Mouse (Mus musculus): Measurements from ENCODE around the gene Rps6kb2.

Gene Rps6kb2

DNA sequence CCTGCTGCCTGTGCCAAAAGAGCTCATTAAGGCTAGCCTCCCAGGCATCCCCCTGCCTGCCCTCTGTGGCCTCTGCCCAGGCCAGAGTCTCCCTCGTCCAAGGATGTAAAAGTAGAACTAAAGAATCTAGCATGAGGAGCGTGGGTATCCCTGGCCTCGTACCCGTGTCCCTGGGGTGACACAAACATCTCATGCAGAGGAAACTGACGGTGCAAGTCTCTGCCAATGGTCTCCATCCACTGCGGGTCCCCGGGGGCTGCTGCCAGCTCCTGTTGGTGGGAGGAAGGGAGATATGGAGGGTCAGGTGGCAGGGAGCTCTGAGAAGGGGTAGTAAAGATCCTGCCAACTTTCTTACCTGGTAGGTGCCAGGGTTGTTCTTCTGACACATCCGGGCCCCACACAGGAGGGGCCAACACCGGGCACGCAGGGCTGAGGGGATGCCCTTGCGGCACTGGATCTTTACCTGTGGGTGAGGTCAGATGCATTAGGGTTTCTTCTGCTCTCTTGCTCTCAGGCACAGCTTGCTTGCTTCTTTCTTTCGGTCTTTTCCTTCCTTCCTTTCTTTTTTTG lies 26.0 kb upstream of the Rps6kb2 start:
- no peak for DNase-seq (ENCODE audit: low read depth, low spot score)

DNA sequence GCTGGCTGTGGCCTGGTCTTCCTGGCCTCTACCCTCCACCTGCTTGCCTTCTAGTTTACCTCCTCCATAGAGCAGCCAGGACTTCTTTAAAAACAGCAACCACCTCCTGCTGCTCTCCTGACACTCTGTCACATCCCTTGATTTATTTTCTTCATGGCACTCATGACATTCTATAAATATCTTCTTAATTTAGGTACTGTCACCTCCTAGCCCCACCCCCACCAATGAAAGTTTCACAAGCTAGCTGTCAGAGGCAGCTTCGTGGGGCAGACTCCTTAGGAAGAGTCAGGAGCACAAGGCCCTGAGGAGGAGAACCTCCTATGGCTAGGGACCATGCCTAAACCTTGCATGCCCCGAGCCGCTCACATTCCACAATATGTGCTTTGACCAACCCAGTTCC lies 24.1 kb upstream of the Rps6kb2 start:
- DNase-seq (ENCODE audit: low read depth, low spot score): no peak

- no peak for DNase-seq (ENCODE audit: low read depth, low spot score)
These were observed 22.1 kb upstream of the Rps6kb2 start for GRCm38 (mm10) chr19:4184976-4185975.

DNA sequence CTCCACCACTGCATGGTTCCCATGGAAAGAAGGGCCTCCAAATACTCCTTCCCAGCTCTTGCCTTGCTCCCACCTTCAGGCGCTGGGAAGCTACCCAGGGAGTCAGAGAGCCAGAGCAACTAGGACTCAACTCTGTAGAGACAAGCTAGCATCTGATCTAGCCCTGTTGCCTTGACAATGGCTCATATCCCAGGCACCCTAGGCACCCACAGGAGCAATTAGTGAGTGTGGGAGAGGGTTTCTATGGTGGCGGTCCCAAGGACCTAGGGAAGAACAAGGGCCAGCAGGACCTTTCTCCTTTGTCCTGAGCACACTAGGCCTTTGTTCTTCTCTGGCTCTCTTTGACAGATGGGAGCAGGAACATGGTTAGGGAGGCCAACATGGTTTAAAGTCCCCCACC lies 20.5 kb upstream of the Rps6kb2 start:
- DNase-seq (ENCODE audit: low read depth, low spot score): no peak

- no peak for DNase-seq (ENCODE audit: low read depth, low spot score)
These were observed 18.7 kb upstream of the Rps6kb2 start for GRCm38 (mm10) chr19:4181892-4182291.

DNA sequence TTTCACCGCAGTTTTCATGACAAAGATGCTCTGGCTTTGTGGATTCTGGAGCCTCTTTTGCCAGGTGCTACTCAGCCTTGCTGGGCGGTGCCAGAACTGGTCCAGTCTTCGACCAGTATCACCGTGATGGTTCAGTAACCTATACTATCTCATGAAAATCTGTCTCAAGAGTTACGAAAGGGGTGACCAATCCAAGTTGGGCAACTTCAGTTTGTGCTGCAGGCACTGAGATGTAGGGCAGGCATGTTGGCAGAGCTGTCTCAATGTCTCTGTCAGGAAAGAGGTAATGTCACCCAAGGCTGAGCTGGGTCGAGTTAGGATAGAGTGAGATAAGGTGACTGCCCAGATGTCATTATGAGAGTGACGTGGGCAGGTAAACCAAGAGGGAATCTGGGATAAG lies 17.3 kb upstream of the Rps6kb2 start:
- DNase-seq (ENCODE audit: low read depth, low spot score): no peak

- no peak for DNase-seq (ENCODE audit: low read depth, low spot score)
These were observed 12.3 kb upstream of the Rps6kb2 start, which contains the start of gene Carns1 for GRCm38 (mm10) chr19:4175368-4175947. Carns1 (minus strand) TSS chr19:4175479.

GRCm38 (mm10) chr19:4172925-4173324 lies 9.8 kb upstream of the Rps6kb2 start:
- no peak for DNase-seq (ENCODE audit: low read depth, low spot score)

- DNase-seq (ENCODE audit: low read depth, low spot score): no peak
These were observed 8.5 kb upstream of the Rps6kb2 start for GRCm38 (mm10) chr19:4171393-4172290.

DNA sequence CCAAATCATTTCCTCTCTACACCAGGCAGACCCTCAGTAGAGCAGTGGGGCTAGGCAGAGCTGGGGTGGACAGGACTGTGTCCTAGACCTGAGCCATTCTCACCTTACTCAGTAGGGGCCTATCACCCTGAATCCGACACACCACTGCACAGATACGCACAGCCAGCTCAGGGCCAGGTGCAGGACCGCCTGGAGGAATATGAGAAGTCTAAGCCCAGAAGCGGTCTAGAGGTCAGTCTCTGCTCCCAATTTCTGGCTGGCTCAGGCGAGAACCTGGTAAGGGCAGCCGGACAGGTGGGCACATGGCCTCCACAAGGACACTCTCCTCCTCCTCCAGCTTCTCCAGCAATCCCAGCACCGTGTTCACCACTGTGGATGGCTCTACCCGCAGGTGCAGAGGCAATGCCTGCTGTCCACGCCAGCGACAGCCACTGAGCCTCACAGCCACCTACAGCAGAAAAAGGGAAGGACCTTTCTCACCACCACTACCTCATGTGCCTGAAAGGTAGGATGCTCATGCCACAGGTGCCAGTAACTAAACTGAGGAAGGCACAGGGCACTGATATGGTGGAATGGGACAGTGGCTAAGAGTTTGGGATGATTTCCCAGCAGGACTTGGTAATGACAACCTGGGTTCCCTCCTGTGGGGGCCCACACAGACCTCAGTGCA lies 7.7 kb upstream of the Rps6kb2 start:
- DNase-seq (ENCODE audit: low read depth, low spot score): no peak

GRCm38 (mm10) chr19:4169810-4170209 lies 6.7 kb upstream of the Rps6kb2 start:
- no peak for DNase-seq (ENCODE audit: low read depth, low spot score)

- DNase-seq (ENCODE audit: low read depth, low spot score): peak; percentile 97
These were observed 6.2 kb upstream of the Rps6kb2 start for GRCm38 (mm10) chr19:4169378-4169784.

DNA sequence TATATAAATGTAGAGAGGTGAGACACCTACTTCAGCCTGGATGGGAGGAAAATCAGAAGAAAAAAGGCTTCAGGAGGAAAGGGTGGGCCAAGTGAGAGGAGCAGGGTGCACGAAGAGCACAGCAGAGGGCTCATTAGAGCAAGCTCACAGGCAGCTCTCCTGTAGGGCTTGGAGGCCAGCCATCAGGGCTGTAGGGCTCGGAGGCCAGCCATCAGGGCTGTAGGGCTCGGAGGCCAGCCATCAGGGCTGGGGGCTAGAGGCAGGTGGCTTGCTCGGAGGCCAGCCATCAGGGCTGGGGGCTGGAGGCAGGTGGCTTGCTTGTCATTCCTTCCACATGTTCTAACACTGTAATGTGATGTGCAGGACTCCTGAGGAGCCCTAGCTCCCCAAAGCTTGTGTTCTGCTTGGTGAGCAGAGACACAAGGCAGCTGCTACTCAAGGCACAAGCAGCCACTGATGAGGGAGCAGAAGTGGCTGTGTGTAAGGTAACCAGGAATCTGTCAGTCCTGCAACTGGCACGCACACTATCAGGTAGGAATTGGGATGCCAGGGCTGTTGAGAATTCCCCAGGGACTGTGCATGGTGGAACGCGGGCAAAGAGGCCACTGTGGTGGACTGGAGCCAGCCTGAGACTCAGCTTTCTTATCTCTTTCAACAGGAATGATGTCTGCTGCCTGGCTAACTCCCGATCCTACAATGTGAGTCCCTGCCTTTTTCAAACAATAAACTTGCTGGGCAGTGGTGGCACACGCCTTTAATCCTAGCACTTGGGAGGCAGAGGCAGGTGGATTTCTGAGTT lies 3.7 kb upstream of the Rps6kb2 start:
- DNase-seq (ENCODE audit: low read depth, low spot score): no peak

DNA sequence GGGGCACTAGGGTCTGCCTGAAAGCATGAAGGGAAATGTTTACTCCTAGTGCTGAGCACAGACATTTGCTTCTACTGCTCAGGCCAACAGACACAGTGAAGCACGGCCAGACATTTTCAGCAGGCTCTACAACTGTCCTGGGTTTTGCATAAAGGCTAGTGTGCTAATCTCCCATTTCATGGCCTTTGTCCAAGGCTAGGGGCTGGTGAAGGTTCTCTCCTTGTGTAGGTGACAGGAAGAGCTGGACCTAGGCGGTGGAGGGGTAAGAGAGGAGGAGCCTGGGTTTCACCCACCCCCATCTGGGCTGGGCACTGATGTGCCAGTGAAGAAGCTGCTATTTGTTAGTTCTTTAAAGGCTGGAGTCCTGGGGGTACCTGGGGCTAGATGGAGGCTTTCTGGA lies 1.6 kb upstream of the Rps6kb2 start:
- no peak for DNase-seq (ENCODE audit: low read depth, low spot score)

- DNase-seq (ENCODE audit: low read depth, low spot score): no peak
These were observed 946 bp upstream of the Rps6kb2 start for GRCm38 (mm10) chr19:4164100-4164499.

DNA sequence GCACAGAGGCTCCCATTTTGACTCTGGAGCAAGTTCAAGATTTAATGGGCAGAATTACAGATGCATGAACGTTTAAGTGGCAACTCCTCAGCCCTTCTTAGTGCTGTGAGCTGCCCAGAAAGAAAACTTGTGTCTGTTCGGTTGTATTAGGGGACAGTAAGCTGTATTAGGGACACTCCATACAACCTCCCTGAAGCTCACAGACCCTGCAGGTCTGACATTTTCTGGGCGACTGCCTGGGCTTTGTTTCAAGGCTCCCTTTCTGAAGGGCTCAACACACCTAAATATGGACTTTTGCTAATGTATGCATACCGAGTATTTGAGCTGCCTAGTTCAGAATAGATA lies 361 bp upstream of the Rps6kb2 start:
- no peak for DNase-seq (ENCODE audit: low read depth, low spot score)

GRCm38 (mm10) chr19:4159049-4159448 lies 4.1 kb downstream of the Rps6kb2 start:
- DNase-seq (ENCODE audit: low read depth, low spot score): no peak

- DNase-seq (ENCODE audit: low read depth, low spot score): no peak
These were observed 6.4 kb downstream of the Rps6kb2 start for GRCm38 (mm10) chr19:4156771-4157170.

DNA sequence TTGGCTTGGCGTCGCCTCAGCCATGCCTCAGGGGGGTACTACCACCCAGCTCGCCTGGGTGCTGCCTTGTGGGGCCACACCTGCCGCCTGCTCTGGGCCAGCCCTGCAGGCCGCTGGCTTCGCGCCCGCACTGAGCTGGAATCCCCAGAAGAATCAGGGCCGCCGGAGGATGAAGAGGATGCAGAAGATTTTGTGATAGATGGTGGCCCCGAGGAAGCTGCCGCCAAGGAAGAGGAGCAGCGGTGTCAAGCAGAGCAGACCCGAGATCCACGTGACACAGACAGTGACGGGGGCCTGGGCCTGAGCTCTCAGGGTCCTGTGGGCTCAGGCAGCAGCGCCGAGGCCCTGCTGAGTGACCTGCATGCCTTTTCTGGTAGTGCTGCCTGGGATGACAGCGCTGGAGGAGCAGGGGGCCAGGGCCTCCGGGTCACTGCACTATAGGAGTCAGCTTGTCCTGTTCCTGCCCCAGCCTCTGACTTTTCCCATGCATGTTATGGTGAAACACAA lies 7.0 kb downstream of the Rps6kb2 start:
- no peak for DNase-seq (ENCODE audit: low read depth, low spot score)
